10 mouse cellular contexts compared by ENCODE assay signal in the genomic region with DNA sequence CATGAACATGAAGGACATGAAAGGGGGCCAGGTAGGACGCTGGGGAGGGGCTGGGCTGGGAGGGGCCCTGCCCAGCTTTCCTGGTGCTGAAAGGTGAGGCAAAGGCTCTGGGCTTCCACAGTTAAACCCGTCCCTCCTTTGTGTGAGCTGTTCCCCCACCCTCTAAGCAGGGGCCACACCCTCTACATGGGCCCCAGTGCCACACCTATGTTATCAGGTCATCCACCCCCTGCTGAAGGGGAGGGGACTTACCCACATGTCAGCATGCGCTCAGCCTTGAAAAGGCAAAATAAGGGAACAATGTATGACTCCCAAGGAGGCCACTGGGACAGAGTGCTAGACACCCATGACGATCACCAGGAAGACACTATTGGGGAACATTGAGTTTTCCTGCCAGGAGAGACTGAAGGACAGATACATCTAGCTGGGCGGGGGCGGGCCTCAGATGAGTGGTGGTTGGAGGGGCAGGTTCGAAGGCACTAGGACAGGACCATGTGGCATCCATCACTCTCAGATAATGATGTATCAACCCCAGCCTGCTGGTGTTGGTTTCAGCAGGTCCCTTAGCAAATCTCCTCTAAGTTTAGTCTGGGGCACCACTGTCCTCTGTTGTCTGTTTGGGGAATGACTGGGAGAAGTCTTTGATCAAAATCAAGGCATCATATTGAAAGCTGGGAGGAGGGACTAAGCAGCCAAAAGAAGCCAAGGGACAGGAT.
DNase-seq lines count a peak whose midpoint lies in the region; ATAC-seq and TF ChIP-seq lines count a peak whose summit lies in the region.
"Had no signal": no experiment of that assay in that cellular context is flagged by ENCODE, and none has a peak within 500 bp of the region (broad histone marks: within the 10 kb centered on the region; RNA-seq: fewer than 3 reads in every experiment).

No protein-coding gene starts in this region.

- H3K27ac ChIP-seq in lung, embryonic 15.5 days: no peak overlapping the region
- H3K27ac ChIP-seq in liver, embryonic 12.5 days: peak overlapping the region; percentile 81
- H3K27ac ChIP-seq in stomach, embryonic 16.5 days (ENCODE audit: low read length): peak overlapping the region; percentile 60
- H3K27ac ChIP-seq: midbrain, embryonic 12.5 days had no signal

- H3K27me3 ChIP-seq in lung, embryonic 15.5 days: no peaks in the 10 kb centered on the region
- H3K27me3 ChIP-seq in liver, embryonic 12.5 days (replicated peaks): peaks cover 16% of the 10 kb centered on the region
- no peaks in the 10 kb centered on the region for H3K27me3 ChIP-seq in stomach, embryonic 16.5 days (ENCODE audit: control insufficient read depth, insufficient read depth, low read length)
- H3K27me3 ChIP-seq: midbrain, embryonic 12.5 days had no signal

- DNase-seq in lung, adult 2 months: no peak
- peak; percentile 73 for DNase-seq in c-Kit-positive CD71-positive TER-119-positive erythroid progenitor cells, embryonic 14.5 days (ENCODE audit: low spot score)
- no peak for DNase-seq in right cerebral cortex, postnatal 25 days
- no peak for DNase-seq in adrenal gland, postnatal 25 days
- DNase-seq: embryo, embryonic 11 days; kidney, adult 11 months had no signal

- H3K4me1 ChIP-seq in lung, embryonic 15.5 days: peaks cover 11% of the 10 kb centered on the region; the same call in 1 of the 2 replicates
- no peaks in the 10 kb centered on the region for H3K4me1 ChIP-seq in lung, adult 2 months (ENCODE audit: control insufficient read depth, insufficient read depth, low read length)
- peaks cover 50% of the 10 kb centered on the region for H3K4me1 ChIP-seq in liver, embryonic 12.5 days
- H3K4me1 ChIP-seq in stomach, embryonic 16.5 days (ENCODE audit: control insufficient read depth, insufficient read depth, low read length): peaks cover 16% of the 10 kb centered on the region; the same call in 1 of the 2 replicates

- H3K9me3 ChIP-seq in lung, embryonic 15.5 days: no peaks in the 10 kb centered on the region
- no peaks in the 10 kb centered on the region for H3K9me3 ChIP-seq in liver, embryonic 12.5 days (replicated peaks)
- H3K9me3 ChIP-seq in stomach, embryonic 16.5 days (replicated peaks; ENCODE audit: control insufficient read depth, low read length): no peaks in the 10 kb centered on the region
- H3K9me3 ChIP-seq: midbrain, embryonic 12.5 days had no signal

- 36% methylated on average over 7 of the region's 7 CpGs for WGBS in lung, embryonic 15.5 days
- 61% methylated on average over 7 of the region's 7 CpGs for WGBS in lung, adult 2 months
- WGBS in liver, embryonic 12.5 days (ENCODE audit: insufficient replicate concordance): 28% methylated on average over 7 of the region's 7 CpGs
- 63% methylated on average over 7 of the region's 7 CpGs for WGBS in stomach, embryonic 16.5 days

- H3K36me3 ChIP-seq in lung, embryonic 15.5 days: no peaks in the 10 kb centered on the region
- H3K36me3 ChIP-seq in liver, embryonic 12.5 days: no peaks in the 10 kb centered on the region
- no peaks in the 10 kb centered on the region for H3K36me3 ChIP-seq in stomach, embryonic 16.5 days (ENCODE audit: control insufficient read depth, insufficient read depth, low read length)

- no peak overlapping the region for H3K4me3 ChIP-seq in lung, embryonic 15.5 days
- no peak overlapping the region for H3K4me3 ChIP-seq in lung, adult 2 months (replicated peaks; ENCODE audit: extremely low read depth, low read depth, low read length)
- peak overlapping the region; percentile 33 for H3K4me3 ChIP-seq in liver, embryonic 12.5 days
- no peak overlapping the region for H3K4me3 ChIP-seq in stomach, embryonic 16.5 days (replicated peaks; ENCODE audit: low read length)
- H3K4me3 ChIP-seq: midbrain, embryonic 12.5 days had no signal

- no peak for TF ChIP-seq CTCF in lung, adult 2 months (IDR thresholded peaks at IDR 0.05; ENCODE audit: insufficient read depth, low read length)

- no peak overlapping the region for H3K4me2 ChIP-seq in lung, embryonic 15.5 days
- H3K4me2 ChIP-seq in liver, embryonic 12.5 days: peak overlapping the region; percentile 65
- H3K4me2 ChIP-seq in stomach, embryonic 16.5 days (ENCODE audit: low read depth, low read length): no peak overlapping the region
- H3K4me2 ChIP-seq: midbrain, embryonic 12.5 days had no signal

- peak; percentile 74 for ATAC-seq in lung, embryonic 15.5 days (ENCODE audit: borderline replicate concordance, extremely low read depth, low FRiP score, low TSS enrichment)
- ATAC-seq in liver, embryonic 12.5 days: peak; percentile 98
- ATAC-seq in stomach, embryonic 16.5 days (ENCODE audit: insufficient read depth, low FRiP score): peak; percentile 67; the same call in 1 of the 2 replicates

- TF ChIP-seq POLR2A in lung, adult 2 months (IDR thresholded peaks at IDR 0.05; ENCODE audit: borderline replicate concordance, extremely low read depth, low read depth, low read length): no peak

- no peak overlapping the region for H3K9ac ChIP-seq in lung, embryonic 15.5 days
- H3K9ac ChIP-seq in liver, embryonic 12.5 days: 0 out of 2 replicates have a peak overlapping the region, but pooled peaks have one; percentile 8
- H3K9ac ChIP-seq in stomach, embryonic 16.5 days (ENCODE audit: low read length): no peak overlapping the region
- H3K9ac ChIP-seq: midbrain, embryonic 12.5 days had no signal
